Mouse (Mus musculus) kidney, adult 18-20 months (tissue): ENCODE measurements around the gene Eri3.

ENCODE experiments used
- DNase-seq: peaks from one replicate; pipeline ENCODE4 v3.0.0; 2021

Eri3 gene

DNA sequence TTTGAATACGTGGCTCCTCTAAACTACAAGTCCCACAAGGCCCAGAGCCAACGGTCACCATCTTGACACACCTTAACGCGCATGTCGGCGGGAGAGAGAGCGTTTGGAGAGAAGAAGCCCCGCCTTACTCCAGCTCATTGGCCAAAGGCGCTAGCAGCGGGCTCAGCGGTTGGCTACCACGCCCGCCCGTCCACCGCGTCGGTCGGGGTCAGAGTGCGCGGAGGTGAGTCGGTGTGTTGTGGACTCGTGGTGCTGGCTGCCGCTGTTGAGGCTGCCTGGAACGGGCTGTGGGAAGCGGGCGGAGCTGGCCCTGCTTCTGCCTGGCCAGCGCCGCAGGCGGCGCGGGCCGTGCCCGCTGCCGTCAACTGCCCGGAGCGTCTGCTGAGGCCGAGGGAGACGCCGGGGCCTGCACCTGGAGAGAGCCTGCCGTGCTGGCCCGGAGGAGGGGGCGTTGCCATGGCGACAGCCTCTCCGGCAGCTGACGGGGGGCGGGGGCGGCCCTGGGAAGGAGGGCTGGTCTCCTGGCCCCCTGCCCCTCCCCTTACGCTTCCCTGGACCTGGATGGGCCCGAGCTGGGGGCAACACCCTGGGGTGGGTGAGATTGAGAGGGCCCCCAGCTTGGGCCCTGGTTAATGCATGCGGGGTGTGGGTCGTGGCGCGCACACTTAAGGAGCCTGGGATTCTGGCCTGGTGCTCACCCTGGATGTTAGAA is at the start of gene Eri3:
Gene Eri3, plus strand, starts transcription at position 226 of the 712 bp plus-strand sequence.
- DNase-seq, result peak; percentile 98

- DNase-seq, result no peak
Observed at GRCm38 (mm10) chr4:117518246-117518645, 31.9 kb upstream of the Eri3 start.

DNA sequence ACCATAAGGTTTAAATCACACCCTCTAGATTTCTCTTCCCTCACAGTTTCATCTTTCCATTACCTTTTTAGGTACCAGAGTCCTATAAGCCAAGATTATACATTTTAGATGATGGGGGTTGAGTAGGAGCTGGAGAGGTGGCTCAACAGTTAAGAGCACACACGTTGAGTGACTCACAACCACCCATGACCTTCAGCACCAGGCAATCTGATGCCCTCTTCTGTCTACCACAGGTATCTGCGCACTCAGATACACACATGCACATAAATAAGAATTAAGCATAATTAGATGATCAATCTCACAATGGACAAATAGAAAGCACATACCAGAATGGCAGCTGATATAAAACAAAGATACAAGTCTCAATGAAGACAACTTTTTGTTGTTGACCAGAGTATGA is 28.8 kb upstream of the Eri3 start:
- no peak for DNase-seq

GRCm38 (mm10) chr4:117525990-117526389 is 24.2 kb upstream of the Eri3 start:
- DNase-seq, result no peak

DNA sequence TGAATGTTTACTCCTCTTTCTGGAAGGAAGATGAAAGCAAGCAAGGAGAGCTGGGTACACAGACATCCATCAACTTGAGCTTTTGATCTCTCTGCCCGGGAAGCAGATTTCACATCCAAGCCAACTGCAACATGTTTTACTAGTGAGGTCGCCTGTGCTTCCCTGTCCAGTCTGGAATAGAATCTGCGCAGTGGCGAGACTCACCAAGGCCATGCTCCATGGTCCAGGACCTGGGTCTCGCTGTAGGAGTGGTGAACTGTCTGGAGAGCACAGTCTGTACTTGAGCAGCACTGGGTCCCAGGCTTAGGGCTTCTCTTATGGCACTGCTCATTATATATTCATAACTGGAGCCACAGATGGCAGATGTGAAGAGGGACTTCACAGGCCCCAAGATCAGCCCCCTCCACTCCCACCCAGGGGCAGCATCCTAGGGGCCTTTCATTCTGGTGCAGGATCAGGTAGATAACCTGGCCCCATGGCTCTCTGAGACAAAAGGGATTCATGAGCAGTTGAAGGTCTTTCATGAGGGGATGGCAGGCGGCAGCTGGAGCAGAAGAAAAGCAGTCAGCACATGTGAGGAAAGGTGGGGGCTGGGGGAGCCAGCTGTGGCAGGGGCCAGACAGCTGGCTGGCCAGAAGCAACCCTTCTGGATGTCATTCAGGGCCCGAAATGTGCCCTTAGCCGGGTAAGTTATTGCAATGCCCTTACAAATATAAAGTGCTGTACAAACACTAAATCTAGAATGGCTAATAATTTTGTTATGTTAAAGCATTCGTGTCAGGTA is 22.9 kb upstream of the Eri3 start:
- no peak for DNase-seq

DNA sequence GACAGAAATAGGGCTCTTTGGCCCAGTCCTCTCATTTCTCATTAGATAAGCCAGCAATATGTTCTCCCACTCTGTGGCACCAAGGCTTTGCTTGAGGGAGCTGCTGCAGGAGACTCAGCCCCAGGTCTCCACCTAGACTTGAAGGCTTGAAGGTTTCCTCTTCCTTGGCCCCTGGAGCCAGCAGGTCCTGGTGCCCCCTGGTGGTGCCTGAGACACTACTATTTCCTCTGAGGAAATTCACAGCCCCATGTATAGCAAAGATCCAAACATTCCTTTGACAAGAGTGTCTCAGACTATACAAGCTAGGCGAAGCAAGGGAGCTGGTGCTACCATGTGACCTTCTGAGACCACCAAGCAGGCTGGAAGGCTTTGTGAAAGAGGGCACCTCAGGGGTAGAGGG is 22.2 kb upstream of the Eri3 start:
- peak; percentile 65 for DNase-seq

DNA sequence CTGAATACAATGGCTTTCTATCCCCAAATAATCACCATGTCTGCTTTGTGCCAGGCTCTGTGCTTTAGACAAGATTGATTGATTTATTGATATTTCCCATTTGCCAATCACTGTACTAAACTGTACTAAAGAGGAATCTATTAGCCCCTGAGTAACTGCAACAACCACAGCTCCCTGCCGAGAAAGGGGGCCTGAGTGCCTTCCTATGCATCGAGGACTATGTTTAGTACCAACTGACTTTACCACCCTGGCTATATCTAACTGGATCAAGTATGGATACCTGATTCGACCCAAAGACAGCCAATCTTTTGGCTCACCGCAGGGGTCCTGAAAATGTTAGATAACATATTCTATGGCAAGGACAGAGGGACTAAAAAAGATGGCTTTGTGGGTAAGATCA is 20.3 kb upstream of the Eri3 start:
- DNase-seq, result no peak

DNA sequence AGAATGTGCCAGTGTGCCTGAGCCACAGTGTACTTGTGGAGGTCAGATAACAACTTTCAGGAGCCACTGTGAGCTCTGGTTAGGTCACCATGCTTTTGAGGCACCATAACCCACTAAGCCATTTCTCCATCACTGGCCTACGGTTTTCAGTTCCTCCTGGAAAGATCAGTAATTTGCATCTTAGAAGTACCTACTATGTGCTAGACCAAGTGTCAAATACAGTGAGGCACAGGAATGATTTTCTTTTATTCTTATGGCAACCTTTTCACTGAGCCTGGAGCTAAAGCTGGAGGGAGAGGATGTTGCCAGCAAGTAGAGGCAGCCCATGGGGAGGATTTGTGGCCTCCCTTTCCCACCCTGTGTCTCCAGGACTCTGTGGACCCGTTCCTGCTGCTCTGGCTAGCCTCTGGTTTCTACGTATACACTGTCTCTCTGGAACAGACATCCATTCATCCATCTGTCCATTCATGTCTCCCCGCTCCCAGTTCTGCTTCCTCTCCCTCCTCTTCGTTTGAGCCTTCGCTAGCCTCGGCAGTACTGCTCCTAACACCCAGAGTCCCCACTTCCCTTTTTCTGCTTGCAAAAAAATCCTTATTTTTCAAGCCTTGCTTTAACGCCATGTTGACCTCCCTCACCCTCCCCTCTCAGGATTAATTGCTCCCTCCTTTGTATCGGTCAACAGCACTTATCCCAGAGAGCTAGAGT is 14.5 kb upstream of the Eri3 start:
- no peak for DNase-seq

- no peak for DNase-seq
Observed at GRCm38 (mm10) chr4:117537002-117537401, 13.2 kb upstream of the Eri3 start.

DNA sequence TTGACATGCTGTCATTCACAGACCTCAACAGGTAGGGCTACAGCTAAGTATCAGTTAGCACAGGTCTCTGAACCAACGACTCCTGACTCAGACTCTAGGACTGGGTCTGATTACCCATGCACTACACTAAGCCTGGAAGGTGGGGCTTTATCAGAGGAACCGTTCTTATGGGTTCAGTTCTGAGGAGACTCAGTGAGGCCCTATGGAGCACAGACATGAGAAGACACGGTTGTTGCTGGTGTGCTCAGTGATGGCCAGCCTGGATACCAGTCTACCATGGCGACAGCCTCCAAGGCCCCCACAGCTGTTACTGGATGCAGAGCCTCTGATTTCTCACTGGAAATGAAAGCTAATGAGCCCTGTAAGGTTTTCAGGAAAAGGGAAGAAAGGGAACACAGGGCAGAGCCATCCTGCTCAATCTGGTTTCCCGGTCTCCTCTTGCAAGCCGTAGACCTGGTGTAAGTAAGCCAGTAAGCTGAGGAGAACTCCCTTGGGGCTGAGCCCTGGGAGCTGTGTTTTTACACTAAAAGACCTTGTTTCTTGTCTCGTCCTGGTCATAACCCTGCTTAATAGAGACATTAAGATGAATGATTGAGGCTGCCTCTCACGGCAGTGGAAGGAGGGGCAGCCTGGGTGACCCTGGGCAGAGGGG is 10.7 kb upstream of the Eri3 start:
- no peak for DNase-seq

DNA sequence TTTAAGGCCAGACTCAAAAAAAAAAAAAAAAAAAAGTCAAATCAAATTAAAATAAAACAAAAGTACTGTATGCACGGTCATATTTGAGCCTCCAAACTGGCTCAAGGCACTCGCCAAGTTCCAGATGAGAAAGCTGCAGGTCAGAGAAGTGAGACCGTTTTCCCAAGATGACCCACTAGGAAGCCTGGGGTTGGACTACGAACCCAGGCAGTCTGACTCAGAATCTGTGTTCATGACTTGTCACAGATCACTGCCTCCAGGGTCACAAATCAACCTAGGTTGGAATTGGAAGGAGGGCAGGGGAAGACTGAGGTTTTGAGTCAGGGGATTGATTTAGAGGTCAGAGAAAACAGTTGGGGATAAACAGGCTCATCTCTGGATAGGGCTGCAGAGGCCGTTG is 9.6 kb upstream of the Eri3 start:
- DNase-seq, result peak; percentile 32

- no peak for DNase-seq
Observed at GRCm38 (mm10) chr4:117545448-117545847, 4.7 kb upstream of the Eri3 start.

DNA sequence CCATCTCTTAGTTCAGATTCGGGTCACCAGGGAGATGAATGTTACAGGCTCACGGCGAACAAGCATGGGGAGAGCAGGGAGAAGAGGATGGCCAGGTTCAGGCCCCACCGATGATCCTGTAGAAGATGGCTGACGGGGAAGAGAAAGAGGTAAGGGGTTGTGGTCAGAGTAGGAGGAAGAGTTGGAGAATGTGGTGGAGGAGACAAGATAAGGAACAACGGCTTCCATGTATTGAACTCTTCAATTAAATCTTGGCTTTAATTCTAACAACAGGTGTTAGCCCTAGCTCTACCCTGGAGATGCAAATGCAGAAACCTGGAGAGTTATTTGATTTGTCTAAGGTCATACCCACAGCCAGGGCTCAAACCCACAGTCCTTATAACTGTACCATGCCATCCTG is 3.5 kb upstream of the Eri3 start:
- DNase-seq, result no peak

- no peak for DNase-seq
Observed at GRCm38 (mm10) chr4:117549576-117549975, 589 bp upstream of the Eri3 start.

- peak; percentile 18 for DNase-seq
Observed at GRCm38 (mm10) chr4:117551144-117552000, 1.2 kb downstream of the Eri3 start.

GRCm38 (mm10) chr4:117555495-117555894 is 5.3 kb downstream of the Eri3 start:
- DNase-seq, result no peak

GRCm38 (mm10) chr4:117556372-117556771 is 6.2 kb downstream of the Eri3 start:
- DNase-seq, result no peak

DNA sequence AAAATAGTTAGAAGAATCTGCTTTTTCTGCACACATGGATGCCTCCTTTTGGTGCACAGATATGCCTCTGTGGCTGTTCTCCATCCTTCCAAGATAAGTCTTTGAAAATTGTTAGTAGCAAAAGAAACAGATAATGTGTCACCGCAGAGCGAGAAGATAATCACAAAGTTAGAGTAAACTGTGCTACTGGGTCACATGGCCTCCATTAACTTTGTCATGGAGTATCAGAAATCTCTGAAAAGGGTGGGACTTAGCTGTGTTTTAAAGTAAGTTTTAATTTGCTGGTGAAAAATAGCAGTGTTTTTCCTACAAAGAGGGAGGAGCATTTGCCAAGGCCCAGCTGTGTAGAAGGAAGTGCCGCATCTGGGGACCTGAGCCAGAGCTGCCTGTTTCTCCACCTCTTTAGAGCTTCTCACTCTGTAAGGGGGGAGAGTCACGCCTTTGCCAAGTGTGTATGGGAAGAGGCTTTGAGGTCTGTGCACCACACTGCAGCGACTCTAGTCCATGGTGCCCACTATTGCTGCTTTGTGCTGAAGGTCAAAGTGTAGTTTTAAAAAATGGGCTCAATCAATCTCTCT is 7.0 kb downstream of the Eri3 start:
- DNase-seq, result no peak

- no peak for DNase-seq
Observed at GRCm38 (mm10) chr4:117563967-117564366, 13.8 kb downstream of the Eri3 start.

GRCm38 (mm10) chr4:117568846-117569245 is 18.7 kb downstream of the Eri3 start:
- DNase-seq, result no peak

- no peak for DNase-seq
Observed at GRCm38 (mm10) chr4:117570964-117571363, 20.8 kb downstream of the Eri3 start.

- DNase-seq, result no peak
Observed at GRCm38 (mm10) chr4:117577579-117577978, 27.4 kb downstream of the Eri3 start.
